Mouse (Mus musculus): ENCODE results near the gene Abhd6. TPM values are rescaled to one million over a fixed set of nuclear protein-coding genes. Genes with fewer than 3 reads are reported as not detected.

Abhd6 gene
- total RNA-seq (2014; rRNA removed) (14.7 and 17.6 TPM in 2 replicates), polyA plus RNA-seq (2015; fragmentation: Nextera tagmentation; extraction: Ambion mirVana) (34.7 and 35.7 TPM in 2 replicates)

GRCm38 (mm10) chr14:8002432-8003092, at the start of gene Abhd6:
Abhd6 (plus strand) TSS chr14:8002902.
- peak within 1 kb of the TSS; percentile 74 for H3K27ac ChIP-seq (ENCODE audit: low read depth, low read length)
- peak within 1 kb of the TSS; percentile 83 for H3K4me2 ChIP-seq (ENCODE audit: low read depth, low read length, poor library complexity, severe bottlenecking)
- no peaks in the 10 kb centered on the region for H3K9me3 ChIP-seq (ENCODE audit: low read length)
- peaks cover 8% of the 10 kb centered on the region; the same call in 1 of the 2 replicates for H3K4me1 ChIP-seq (ENCODE audit: insufficient read depth, low read length)
- H3K4me3 ChIP-seq (ENCODE audit: low read depth, low read length) = peak within 1 kb of the TSS; percentile 58
- TF ChIP-seq CTCF (IDR thresholded peaks at IDR 0.05) = no peak; the same call in 1 of the 2 replicates
- no peaks in the 10 kb centered on the region for H3K36me3 ChIP-seq (ENCODE audit: insufficient read depth, low read length)
- ATAC-seq (ENCODE audit: low FRiP score) = peak; percentile 92
- 1% methylated on average over 38 of the region's 38 CpGs for WGBS
- H3K27me3 ChIP-seq (ENCODE audit: insufficient read depth, low read length) = peaks cover 6% of the 10 kb centered on the region; the same call in 1 of the 2 replicates
- peak within 1 kb of the TSS; percentile 55 for H3K9ac ChIP-seq (replicated peaks; ENCODE audit: low read length, poor library complexity, severe bottlenecking)
- DNase-seq (ENCODE audit: low spot score) = peak; percentile 93

- DNase-seq (ENCODE audit: low spot score) (no peak), ATAC-seq (ENCODE audit: low FRiP score) (no peak)
- Histone ChIP-seq H3K27me3 (ENCODE audit: insufficient read depth, low read length) (no peaks in the 10 kb centered on the region), H3K9ac (replicated peaks; ENCODE audit: low read length, poor library complexity, severe bottlenecking) (no peak overlapping the region), H3K4me2 (ENCODE audit: low read depth, low read length, poor library complexity, severe bottlenecking) (no peak overlapping the region), H3K36me3 (ENCODE audit: insufficient read depth, low read length) (peaks cover 21% of the 10 kb centered on the region), H3K4me3 (ENCODE audit: low read depth, low read length) (no peak overlapping the region), H3K4me1 (ENCODE audit: insufficient read depth, low read length) (no peaks in the 10 kb centered on the region), H3K27ac (ENCODE audit: low read depth, low read length) (no peak overlapping the region), H3K9me3 (ENCODE audit: low read length) (no peaks in the 10 kb centered on the region)
- WGBS = 40% methylated on average over 6 of the region's 6 CpGs
- no peak for TF ChIP-seq CTCF (IDR thresholded peaks at IDR 0.05)
Measured at GRCm38 (mm10) chr14:7954071-7954471, 48.6 kb upstream of the Abhd6 start.

- Histone ChIP-seq H3K9me3 (ENCODE audit: low read length) (no peaks in the 10 kb centered on the region), H3K4me2 (ENCODE audit: low read depth, low read length, poor library complexity, severe bottlenecking) (no peak overlapping the region), H3K27ac (ENCODE audit: low read depth, low read length) (no peak overlapping the region), H3K4me3 (ENCODE audit: low read depth, low read length) (no peak overlapping the region), H3K9ac (replicated peaks; ENCODE audit: low read length, poor library complexity, severe bottlenecking) (no peak overlapping the region), H3K36me3 (ENCODE audit: insufficient read depth, low read length) (0 out of 2 replicates have a peak, but pooled peaks cover 3% of the 10 kb centered on the region), H3K27me3 (ENCODE audit: insufficient read depth, low read length) (no peaks in the 10 kb centered on the region), H3K4me1 (ENCODE audit: insufficient read depth, low read length) (no peaks in the 10 kb centered on the region)
- no peak for DNase-seq (ENCODE audit: low spot score)
- TF ChIP-seq CTCF (IDR thresholded peaks at IDR 0.05) = no peak
- ATAC-seq (ENCODE audit: low FRiP score) = no peak
- WGBS = 77% methylated on average over 10 of the region's 10 CpGs
Measured at GRCm38 (mm10) chr14:7956427-7956826, 46.3 kb upstream of the Abhd6 start.

DNA sequence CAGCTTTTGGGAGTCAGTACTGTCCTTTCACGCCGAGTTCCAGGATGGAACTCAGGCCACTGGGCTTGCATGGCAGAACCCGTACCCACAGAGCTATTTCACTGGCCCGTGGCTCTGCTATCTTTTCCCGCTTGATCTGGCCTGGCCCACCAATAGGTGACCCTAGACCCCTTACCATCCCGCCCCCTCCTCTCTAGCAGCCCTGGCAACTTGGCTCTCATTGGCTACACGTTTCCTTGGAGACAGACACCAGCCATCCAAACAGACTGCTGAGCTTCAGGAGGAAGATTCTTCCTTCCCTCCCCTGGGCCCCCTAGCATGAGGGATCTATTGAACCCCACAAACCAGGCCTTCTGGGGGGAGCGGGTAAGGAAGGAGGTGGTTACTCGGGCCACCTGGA, 45.7 kb upstream of the Abhd6 start, which contains the start of gene Gm45521:
Gene Gm45521 (plus strand): TSS at position 240 of the 400 bp plus-strand sequence.
- Histone ChIP-seq H3K4me2 (ENCODE audit: low read depth, low read length, poor library complexity, severe bottlenecking) (no peak within 1 kb of the TSS), H3K36me3 (ENCODE audit: insufficient read depth, low read length) (no peaks in the 10 kb centered on the region), H3K9me3 (ENCODE audit: low read length) (no peaks in the 10 kb centered on the region), H3K4me1 (ENCODE audit: insufficient read depth, low read length) (no peaks in the 10 kb centered on the region), H3K27ac (ENCODE audit: low read depth, low read length) (no peak within 1 kb of the TSS; the same call in 1 of the 2 replicates), H3K4me3 (ENCODE audit: low read depth, low read length) (no peak within 1 kb of the TSS), H3K27me3 (ENCODE audit: insufficient read depth, low read length) (no peaks in the 10 kb centered on the region), H3K9ac (replicated peaks; ENCODE audit: low read length, poor library complexity, severe bottlenecking) (no peak within 1 kb of the TSS)
- DNase-seq (ENCODE audit: low spot score) = peak; percentile 43
- WGBS = 50% methylated on average over 9 of the region's 9 CpGs
- no peak for TF ChIP-seq CTCF (IDR thresholded peaks at IDR 0.05)
- peak; percentile 59 for ATAC-seq (ENCODE audit: low FRiP score)

DNA sequence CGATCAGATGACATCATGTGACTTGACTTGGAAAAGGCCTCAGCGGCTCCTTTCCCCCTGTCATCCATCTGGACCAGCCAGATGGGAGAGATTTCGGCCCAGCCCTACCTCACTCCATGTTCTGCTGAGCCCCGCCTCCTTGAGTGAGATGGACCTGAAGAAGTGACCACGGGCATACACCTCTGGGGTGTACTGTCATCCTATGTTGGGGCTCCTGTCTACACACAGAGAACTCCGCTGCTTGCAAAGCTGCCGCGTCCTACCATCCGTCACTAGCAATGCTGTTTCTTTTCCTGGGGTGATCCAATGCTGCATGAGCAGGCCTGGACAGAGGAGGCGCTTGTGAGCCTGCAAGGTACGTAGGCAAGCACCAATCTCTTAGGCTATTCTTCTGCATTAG, 42.1 kb upstream of the Abhd6 start:
- Histone ChIP-seq H3K36me3 (ENCODE audit: insufficient read depth, low read length) (no peaks in the 10 kb centered on the region), H3K4me1 (ENCODE audit: insufficient read depth, low read length) (no peaks in the 10 kb centered on the region), H3K9me3 (ENCODE audit: low read length) (no peaks in the 10 kb centered on the region), H3K4me2 (ENCODE audit: low read depth, low read length, poor library complexity, severe bottlenecking) (no peak overlapping the region), H3K4me3 (ENCODE audit: low read depth, low read length) (no peak overlapping the region), H3K27me3 (ENCODE audit: insufficient read depth, low read length) (no peaks in the 10 kb centered on the region), H3K9ac (replicated peaks; ENCODE audit: low read length, poor library complexity, severe bottlenecking) (no peak overlapping the region), H3K27ac (ENCODE audit: low read depth, low read length) (no peak overlapping the region)
- TF ChIP-seq CTCF (IDR thresholded peaks at IDR 0.05) = peak; percentile 68
- ATAC-seq (ENCODE audit: low FRiP score) (peak; percentile 53), DNase-seq (ENCODE audit: low spot score) (peak; percentile 47)
- WGBS = 59% methylated on average over 11 of the region's 11 CpGs

DNA sequence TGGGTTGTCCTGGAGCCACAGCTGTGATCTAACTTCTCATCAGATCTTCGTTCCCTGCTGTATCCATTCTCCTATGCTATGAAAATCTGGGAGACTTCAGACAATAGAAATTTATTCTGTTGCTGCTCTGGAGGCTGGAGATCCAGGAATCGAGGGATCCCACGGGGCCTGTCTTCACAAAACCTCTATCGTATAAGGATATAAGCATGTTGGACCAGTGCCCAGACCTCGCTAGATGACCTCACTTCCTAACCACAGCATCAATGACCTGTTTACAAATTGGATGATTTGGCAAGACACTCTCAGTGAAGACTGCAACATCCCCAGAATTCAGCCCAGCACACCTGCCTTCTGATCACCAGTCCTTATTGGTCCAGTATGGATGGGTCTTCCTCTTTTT, 41.0 kb upstream of the Abhd6 start:
- no peak for TF ChIP-seq CTCF (IDR thresholded peaks at IDR 0.05)
- no peaks in the 10 kb centered on the region for H3K9me3 ChIP-seq (ENCODE audit: low read length)
- no peak overlapping the region for H3K4me2 ChIP-seq (ENCODE audit: low read depth, low read length, poor library complexity, severe bottlenecking)
- peak; percentile 21 for DNase-seq (ENCODE audit: low spot score)
- no peaks in the 10 kb centered on the region for H3K36me3 ChIP-seq (ENCODE audit: insufficient read depth, low read length)
- no peak for ATAC-seq (ENCODE audit: low FRiP score)
- H3K9ac ChIP-seq (replicated peaks; ENCODE audit: low read length, poor library complexity, severe bottlenecking) = no peak overlapping the region
- H3K27me3 ChIP-seq (ENCODE audit: insufficient read depth, low read length) = no peaks in the 10 kb centered on the region
- no peaks in the 10 kb centered on the region for H3K4me1 ChIP-seq (ENCODE audit: insufficient read depth, low read length)
- H3K27ac ChIP-seq (ENCODE audit: low read depth, low read length) = no peak overlapping the region
- H3K4me3 ChIP-seq (ENCODE audit: low read depth, low read length) = no peak overlapping the region
- WGBS = 53% methylated on average over 5 of the region's 5 CpGs
